Mouse (Mus musculus): Measurements from ENCODE around the gene Olfr1326-ps1. TPM values are rescaled to one million over a fixed set of nuclear protein-coding genes. Genes with fewer than 3 reads are reported as not detected.

Gene Olfr1326-ps1
- polyA plus RNA-seq (2015; fragmentation: Illumina TruSeq; extraction: RNeasy Lipid Tissue Mini Kit (QIAGEN cat#74804); ENCODE audit: insufficient read depth, low replicate concordance) = not detected

DNA sequence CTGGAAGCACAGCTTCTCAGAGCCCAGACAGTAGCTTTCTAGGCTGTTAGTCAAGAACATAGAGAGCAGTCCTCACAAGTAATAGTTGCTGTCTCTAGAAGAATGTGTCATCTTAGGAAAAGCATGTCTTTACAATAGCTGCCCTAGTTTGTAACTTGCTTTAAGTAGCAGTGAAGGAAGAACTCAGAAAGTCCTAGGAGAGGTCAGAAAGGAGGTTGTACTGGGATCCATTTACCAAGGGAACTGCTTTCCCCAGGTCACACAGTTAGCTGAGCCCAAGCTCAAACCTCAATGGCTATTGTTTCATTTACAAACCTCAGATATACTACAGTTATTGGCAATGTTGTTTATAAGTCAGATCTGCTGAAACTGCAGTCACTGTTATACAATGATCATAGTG is at the start of gene Olfr1326-ps1:
Olfr1326-ps1 (minus strand) TSS at position 101 of the 400 bp plus-strand sequence.

GRCm38 (mm10) chrX:74592379-74592778 is 17.7 kb upstream of the Olfr1326-ps1 start, which contains the start of gene Olfr1325:
Gene Olfr1325 (plus strand): TSS chrX:74592679.

Other genes starting within 250 kb of the Olfr1326-ps1 start
- 5.0 TPM for gene Plxna3, start 245.8 kb downstream of the Olfr1326-ps1 start, polyA plus RNA-seq (2015; fragmentation: Illumina TruSeq; extraction: RNeasy Lipid Tissue Mini Kit (QIAGEN cat#74804); ENCODE audit: insufficient read depth, low replicate concordance)
- 32.5 TPM for gene Lage3, start 221.3 kb downstream of the Olfr1326-ps1 start, polyA plus RNA-seq (2015; fragmentation: Illumina TruSeq; extraction: RNeasy Lipid Tissue Mini Kit (QIAGEN cat#74804); ENCODE audit: insufficient read depth, low replicate concordance)
- gene Ubl4a, start 201.7 kb downstream of the Olfr1326-ps1 start, polyA plus RNA-seq (2015; fragmentation: Illumina TruSeq; extraction: RNeasy Lipid Tissue Mini Kit (QIAGEN cat#74804); ENCODE audit: insufficient read depth, low replicate concordance) = 34.8 TPM
- gene Slc10a3, start 201.5 kb downstream of the Olfr1326-ps1 start, polyA plus RNA-seq (2015; fragmentation: Illumina TruSeq; extraction: RNeasy Lipid Tissue Mini Kit (QIAGEN cat#74804); ENCODE audit: insufficient read depth, low replicate concordance) = 16.4 TPM
- gene Fam3a, start 181.6 kb downstream of the Olfr1326-ps1 start, polyA plus RNA-seq (2015; fragmentation: Illumina TruSeq; extraction: RNeasy Lipid Tissue Mini Kit (QIAGEN cat#74804); ENCODE audit: insufficient read depth, low replicate concordance) = 25.3 TPM
- gene Ikbkg, start 181.6 kb downstream of the Olfr1326-ps1 start, polyA plus RNA-seq (2015; fragmentation: Illumina TruSeq; extraction: RNeasy Lipid Tissue Mini Kit (QIAGEN cat#74804); ENCODE audit: insufficient read depth, low replicate concordance) = 34.1 TPM
- gene G6pdx, start 145.7 kb downstream of the Olfr1326-ps1 start, polyA plus RNA-seq (2015; fragmentation: Illumina TruSeq; extraction: RNeasy Lipid Tissue Mini Kit (QIAGEN cat#74804); ENCODE audit: insufficient read depth, low replicate concordance) = 42.5 TPM
- gene Gm6880, start 93.5 kb downstream of the Olfr1326-ps1 start, polyA plus RNA-seq (2015; fragmentation: Illumina TruSeq; extraction: RNeasy Lipid Tissue Mini Kit (QIAGEN cat#74804); ENCODE audit: insufficient read depth, low replicate concordance) = not detected
- gene Olfr1325, start 17.8 kb upstream of the Olfr1326-ps1 start, polyA plus RNA-seq (2015; fragmentation: Illumina TruSeq; extraction: RNeasy Lipid Tissue Mini Kit (QIAGEN cat#74804); ENCODE audit: insufficient read depth, low replicate concordance) = not detected
- gene Gm5640, start 70.7 kb upstream of the Olfr1326-ps1 start, polyA plus RNA-seq (2015; fragmentation: Illumina TruSeq; extraction: RNeasy Lipid Tissue Mini Kit (QIAGEN cat#74804); ENCODE audit: insufficient read depth, low replicate concordance) = not detected
- not detected for gene Gm6890, start 166.0 kb upstream of the Olfr1326-ps1 start, polyA plus RNA-seq (2015; fragmentation: Illumina TruSeq; extraction: RNeasy Lipid Tissue Mini Kit (QIAGEN cat#74804); ENCODE audit: insufficient read depth, low replicate concordance)